Mouse (Mus musculus): ENCODE results near the gene Olfr1173. TPM values are rescaled to one million over a fixed set of nuclear protein-coding genes. Genes with fewer than 3 reads are reported as not detected.

Olfr1173 gene
- not detected in 2 replicates for polyA plus RNA-seq (2015; fragmentation: Nextera tagmentation; extraction: Ambion mirVana)

GRCm38 (mm10) chr2:88279775-88280174, at the start of gene Olfr1173:
Gene Olfr1173 (minus strand): TSS chr2:88279875.
- Histone ChIP-seq H3K4me3 (ENCODE audit: low read length) (no peak within 1 kb of the TSS), H3K4me2 (ENCODE audit: low read depth, low read length) (no peak within 1 kb of the TSS), H3K27ac (ENCODE audit: low read length) (no peak within 1 kb of the TSS), H3K9me3 (ENCODE audit: control insufficient read depth, low read length) (no peaks in the 10 kb centered on the region), H3K9ac (ENCODE audit: low read depth, low read length) (no peak within 1 kb of the TSS), H3K27me3 (replicated peaks; ENCODE audit: control insufficient read depth, insufficient read depth, low read length) (no peaks in the 10 kb centered on the region), H3K36me3 (ENCODE audit: control insufficient read depth, insufficient read depth, low read length) (no peaks in the 10 kb centered on the region), H3K4me1 (ENCODE audit: control insufficient read depth, insufficient read depth, low read length) (no peaks in the 10 kb centered on the region)
- no peak for ATAC-seq

DNA sequence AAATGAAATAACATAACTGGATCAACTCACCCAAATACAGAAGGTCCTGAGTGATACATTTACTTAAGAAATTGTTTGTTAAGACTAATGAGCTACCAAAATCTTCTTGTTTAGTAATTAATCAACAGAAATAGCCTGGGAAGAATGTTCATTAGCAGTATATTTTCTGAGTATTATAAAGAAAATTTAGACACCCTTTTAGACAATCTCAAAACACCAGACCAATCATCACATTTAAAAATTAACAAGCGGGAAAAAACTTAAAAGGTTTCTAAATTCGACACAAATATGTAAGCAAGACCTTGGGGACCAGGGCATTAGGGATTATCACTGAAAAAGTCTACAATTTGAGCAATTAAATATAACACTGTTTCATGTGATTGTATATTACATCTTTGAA, 47.4 kb upstream of the Olfr1173 start, which contains the start of gene Olfr1175-ps:
Gene Olfr1175-ps, minus strand, starts transcription at position 101 of the 400 bp plus-strand sequence.
- no peaks in the 10 kb centered on the region for H3K4me1 ChIP-seq (ENCODE audit: control insufficient read depth, insufficient read depth, low read length)
- H3K4me2 ChIP-seq (ENCODE audit: low read depth, low read length) = no peak within 1 kb of the TSS
- H3K36me3 ChIP-seq (ENCODE audit: control insufficient read depth, insufficient read depth, low read length) = no peaks in the 10 kb centered on the region
- H3K27me3 ChIP-seq (replicated peaks; ENCODE audit: control insufficient read depth, insufficient read depth, low read length) = no peaks in the 10 kb centered on the region
- H3K9ac ChIP-seq (ENCODE audit: low read depth, low read length) = no peak within 1 kb of the TSS
- H3K4me3 ChIP-seq (ENCODE audit: low read length) = no peak within 1 kb of the TSS
- WGBS = 82% methylated on average over 2 of the region's 2 CpGs
- no peak for ATAC-seq
- no peak within 1 kb of the TSS for H3K27ac ChIP-seq (ENCODE audit: low read length)
- no peaks in the 10 kb centered on the region for H3K9me3 ChIP-seq (ENCODE audit: control insufficient read depth, low read length)

DNA sequence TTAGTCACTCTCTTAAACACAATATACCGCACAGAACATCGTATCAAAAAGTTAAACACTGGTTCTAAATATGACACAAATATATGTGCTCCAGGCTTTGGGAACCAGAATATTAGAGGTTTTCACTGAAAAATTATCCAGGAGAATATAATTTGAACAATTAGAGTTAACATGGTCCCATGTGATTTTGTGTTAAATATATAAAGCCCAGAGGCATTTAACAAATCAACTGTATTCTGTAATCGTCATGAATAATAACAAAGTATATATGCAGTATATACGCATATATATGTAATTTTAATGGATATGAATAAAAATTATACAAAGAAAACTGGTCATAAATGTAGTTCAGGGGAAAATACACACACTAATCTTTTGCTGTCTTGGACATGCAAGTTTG, 35.4 kb upstream of the Olfr1173 start, which contains the start of gene Olfr1174-ps:
Gene Olfr1174-ps, minus strand, starts transcription at position 101 of the 400 bp plus-strand sequence.
- no peaks in the 10 kb centered on the region for H3K36me3 ChIP-seq (ENCODE audit: control insufficient read depth, insufficient read depth, low read length)
- no peak within 1 kb of the TSS for H3K9ac ChIP-seq (ENCODE audit: low read depth, low read length)
- no peak within 1 kb of the TSS for H3K27ac ChIP-seq (ENCODE audit: low read length)
- no peak for ATAC-seq
- no peaks in the 10 kb centered on the region for H3K27me3 ChIP-seq (replicated peaks; ENCODE audit: control insufficient read depth, insufficient read depth, low read length)
- no peak within 1 kb of the TSS for H3K4me2 ChIP-seq (ENCODE audit: low read depth, low read length)
- WGBS = 89% methylated on average over 4 of the region's 4 CpGs
- H3K9me3 ChIP-seq (ENCODE audit: control insufficient read depth, low read length) = no peaks in the 10 kb centered on the region
- H3K4me3 ChIP-seq (ENCODE audit: low read length) = no peak within 1 kb of the TSS
- no peaks in the 10 kb centered on the region for H3K4me1 ChIP-seq (ENCODE audit: control insufficient read depth, insufficient read depth, low read length)

DNA sequence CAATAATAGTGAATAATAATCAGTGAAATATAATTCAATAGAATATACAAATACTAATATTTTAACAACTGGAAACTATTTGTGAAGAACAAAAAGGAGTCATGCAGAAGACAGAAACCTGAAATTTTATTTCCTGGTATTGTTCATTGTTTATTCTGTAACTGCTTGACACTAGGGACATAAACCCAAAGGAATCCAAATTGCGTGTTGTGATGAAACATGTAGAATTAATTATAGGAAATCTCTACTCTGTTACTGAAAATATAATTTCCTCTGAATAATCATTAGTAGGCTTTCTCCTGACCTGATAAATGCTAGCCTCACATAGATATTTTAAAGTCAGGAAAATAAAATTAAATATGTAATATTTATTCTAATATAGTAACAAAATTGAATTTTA, 51.4 kb downstream of the Olfr1173 start, which contains the start of gene Olfr1170:
Gene Olfr1170, minus strand, starts transcription at position 101 of the 400 bp plus-strand sequence.
- 83% methylated on average over 1 of the region's 1 CpGs for whole genome bisulfite sequencing
- no peak for ATAC-seq

More for the DNA sequence above, 51.4 kb downstream of the Olfr1173 start, which contains the start of gene Olfr1170:
- Histone ChIP-seq H3K27ac (ENCODE audit: low read length) (no peak within 1 kb of the TSS), H3K9me3 (ENCODE audit: control insufficient read depth, low read length) (no peaks in the 10 kb centered on the region), H3K4me3 (ENCODE audit: low read length) (no peak within 1 kb of the TSS), H3K4me2 (ENCODE audit: low read depth, low read length) (no peak within 1 kb of the TSS), H3K36me3 (ENCODE audit: control insufficient read depth, insufficient read depth, low read length) (no peaks in the 10 kb centered on the region), H3K4me1 (ENCODE audit: control insufficient read depth, insufficient read depth, low read length) (no peaks in the 10 kb centered on the region), H3K9ac (ENCODE audit: low read depth, low read length) (no peak within 1 kb of the TSS), H3K27me3 (replicated peaks; ENCODE audit: control insufficient read depth, insufficient read depth, low read length) (no peaks in the 10 kb centered on the region)

Other genes with a start within 250 kb of the Olfr1173 start
- gene Olfr73, start 242.2 kb downstream of the Olfr1173 start, polyA plus RNA-seq (2015; fragmentation: Nextera tagmentation; extraction: Ambion mirVana) = 0.07 TPM in 1 of 2 replicates, not detected in the other
- gene Olfr1162, start 228.7 kb downstream of the Olfr1173 start, polyA plus RNA-seq (2015; fragmentation: Nextera tagmentation; extraction: Ambion mirVana) = not detected in 2 replicates
- gene Olfr1163, start 208.0 kb downstream of the Olfr1173 start, polyA plus RNA-seq (2015; fragmentation: Nextera tagmentation; extraction: Ambion mirVana) = not detected in 2 replicates
- not detected in 2 replicates for gene Olfr1164, start 185.9 kb downstream of the Olfr1173 start, polyA plus RNA-seq (2015; fragmentation: Nextera tagmentation; extraction: Ambion mirVana)
- not detected in 2 replicates for gene Olfr1166, start 151.6 kb downstream of the Olfr1173 start, polyA plus RNA-seq (2015; fragmentation: Nextera tagmentation; extraction: Ambion mirVana)
- gene Olfr1167, start 124.7 kb downstream of the Olfr1173 start, polyA plus RNA-seq (2015; fragmentation: Nextera tagmentation; extraction: Ambion mirVana) = not detected in 2 replicates
- not detected in 2 replicates for gene Olfr1168, start 98.0 kb downstream of the Olfr1173 start, polyA plus RNA-seq (2015; fragmentation: Nextera tagmentation; extraction: Ambion mirVana)
- gene Olfr1170, start 51.5 kb downstream of the Olfr1173 start, polyA plus RNA-seq (2015; fragmentation: Nextera tagmentation; extraction: Ambion mirVana) = not detected in 2 replicates
- gene Olfr1174-ps, start 35.3 kb upstream of the Olfr1173 start, polyA plus RNA-seq (2015; fragmentation: Nextera tagmentation; extraction: Ambion mirVana) = 0.11 TPM in 1 of 2 replicates, not detected in the other
- not detected in 2 replicates for gene Olfr1175-ps, start 47.3 kb upstream of the Olfr1173 start, polyA plus RNA-seq (2015; fragmentation: Nextera tagmentation; extraction: Ambion mirVana)
- not detected in 2 replicates for gene Olfr1176, start 56.8 kb upstream of the Olfr1173 start, polyA plus RNA-seq (2015; fragmentation: Nextera tagmentation; extraction: Ambion mirVana)
- not detected in 2 replicates for gene Olfr1177-ps, start 66.6 kb upstream of the Olfr1173 start, polyA plus RNA-seq (2015; fragmentation: Nextera tagmentation; extraction: Ambion mirVana)
- gene Olfr1178, start 107.2 kb upstream of the Olfr1173 start, polyA plus RNA-seq (2015; fragmentation: Nextera tagmentation; extraction: Ambion mirVana) = not detected in 2 replicates
- gene Olfr1179, start 126.6 kb upstream of the Olfr1173 start, polyA plus RNA-seq (2015; fragmentation: Nextera tagmentation; extraction: Ambion mirVana) = not detected in 2 replicates
- not detected in 2 replicates for gene Olfr1180, start 139.3 kb upstream of the Olfr1173 start, polyA plus RNA-seq (2015; fragmentation: Nextera tagmentation; extraction: Ambion mirVana)
- gene Olfr1181, start 146.3 kb upstream of the Olfr1173 start, polyA plus RNA-seq (2015; fragmentation: Nextera tagmentation; extraction: Ambion mirVana) = not detected in 2 replicates
- not detected in 2 replicates for gene Gm13757, start 169.3 kb upstream of the Olfr1173 start, polyA plus RNA-seq (2015; fragmentation: Nextera tagmentation; extraction: Ambion mirVana)
- not detected in 2 replicates for gene Olfr1183, start 175.0 kb upstream of the Olfr1173 start, polyA plus RNA-seq (2015; fragmentation: Nextera tagmentation; extraction: Ambion mirVana)
- gene Olfr1184, start 203.7 kb upstream of the Olfr1173 start, polyA plus RNA-seq (2015; fragmentation: Nextera tagmentation; extraction: Ambion mirVana) = not detected in 2 replicates
- not detected in 2 replicates for gene Olfr1185-ps1, start 213.4 kb upstream of the Olfr1173 start, polyA plus RNA-seq (2015; fragmentation: Nextera tagmentation; extraction: Ambion mirVana)
- gene Olfr1186, start 238.7 kb upstream of the Olfr1173 start, polyA plus RNA-seq (2015; fragmentation: Nextera tagmentation; extraction: Ambion mirVana) = not detected in 2 replicates

Measured in intestine, embryonic 16.5 days (tissue).